Mouse (Mus musculus): ENCODE data around the gene 2610528A11Rik.

DNA sequence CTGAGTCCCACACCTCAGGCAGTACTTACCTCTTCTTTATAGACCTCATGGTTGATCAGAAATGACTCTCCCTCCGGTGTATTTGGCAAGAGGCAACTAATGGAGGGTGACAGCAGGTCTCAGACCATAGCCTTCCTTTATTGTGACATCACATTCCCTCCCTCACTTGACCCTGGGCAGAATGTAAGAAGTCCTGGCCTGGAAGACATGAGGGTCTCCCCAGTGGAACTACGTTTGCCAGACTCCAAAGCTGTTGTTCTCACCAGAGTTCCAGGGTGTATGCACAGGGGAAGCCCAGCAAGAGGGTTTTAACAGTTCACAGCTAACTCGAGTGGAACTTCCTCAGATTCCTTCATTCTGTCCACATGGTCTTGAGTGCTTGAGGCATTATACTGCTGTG is at the start of gene 2610528A11Rik:
- TF ChIP-seq POLR2A (IDR thresholded peaks at IDR 0.05; ENCODE audit: low read depth, low read length) (no peak), CTCF (conservative IDR thresholded peaks at IDR 0.05; ENCODE audit: insufficient read depth, insufficient read length, low read depth, low read length) (no peak)

Data from kidney, adult 2 months (tissue).